Mouse (Mus musculus): ENCODE results near the gene Pknox2.

The Pknox2 gene

GRCm38 (mm10) chr9:37147359-37147685 is at the start of gene Pknox2:
Gene Pknox2 (minus strand): TSS chr9:37147407.
- no peak for DNase-seq (ENCODE audit: extremely low spot score, low spot score)

GRCm38 (mm10) chr9:37188024-37188423 is 40.8 kb upstream of the Pknox2 start:
- no peak for DNase-seq (ENCODE audit: extremely low spot score, low spot score)

DNA sequence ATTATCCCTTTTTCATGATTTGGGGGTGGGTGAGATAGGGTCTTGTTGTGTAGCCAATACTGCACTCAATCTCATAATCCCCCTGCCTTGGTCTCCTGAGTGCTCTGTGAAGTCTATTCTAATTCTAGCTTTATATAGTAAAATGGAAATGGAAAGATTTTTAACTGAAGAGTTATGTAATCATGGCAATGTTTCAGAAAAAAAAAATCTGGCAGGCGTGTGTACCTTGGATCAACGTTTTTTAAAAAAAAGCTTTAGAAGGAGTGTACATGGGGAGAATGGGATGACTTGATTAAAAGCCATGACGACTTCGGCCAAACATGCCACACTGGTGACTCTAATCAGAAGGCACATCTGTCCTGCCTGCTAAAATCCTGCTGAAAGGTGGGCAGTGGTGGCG is 40.2 kb upstream of the Pknox2 start:
- DNase-seq (ENCODE audit: extremely low spot score, low spot score): no peak

GRCm38 (mm10) chr9:37183176-37183575 is 36.0 kb upstream of the Pknox2 start:
- no peak for DNase-seq (ENCODE audit: extremely low spot score, low spot score)

- no peak for DNase-seq (ENCODE audit: extremely low spot score, low spot score)
Observed at GRCm38 (mm10) chr9:37181596-37181995, 34.4 kb upstream of the Pknox2 start.

- no peak for DNase-seq (ENCODE audit: extremely low spot score, low spot score)
Observed at GRCm38 (mm10) chr9:37179596-37179995, 32.4 kb upstream of the Pknox2 start.

- DNase-seq (ENCODE audit: extremely low spot score, low spot score): no peak
Observed at GRCm38 (mm10) chr9:37178911-37179310, 31.7 kb upstream of the Pknox2 start.

DNA sequence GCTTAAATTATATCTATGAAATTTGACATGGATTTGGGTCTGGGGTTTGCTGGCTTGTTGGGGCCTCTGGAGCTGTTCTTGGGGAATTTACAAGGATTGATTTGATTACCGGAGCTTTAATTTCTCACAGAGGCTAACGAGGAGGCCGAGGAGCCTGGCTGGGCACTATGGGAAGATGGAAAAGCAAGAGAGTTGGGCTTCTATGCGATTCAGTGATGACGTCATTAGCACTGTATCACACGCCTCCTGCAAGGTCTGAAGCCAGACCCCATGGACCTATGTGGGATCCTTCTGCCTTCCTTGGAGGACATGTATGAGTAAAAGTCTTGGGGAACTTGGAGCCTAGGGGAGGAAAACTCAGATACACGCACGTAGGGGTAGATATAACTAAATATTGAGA is 30.3 kb upstream of the Pknox2 start:
- DNase-seq (ENCODE audit: extremely low spot score, low spot score): no peak

DNA sequence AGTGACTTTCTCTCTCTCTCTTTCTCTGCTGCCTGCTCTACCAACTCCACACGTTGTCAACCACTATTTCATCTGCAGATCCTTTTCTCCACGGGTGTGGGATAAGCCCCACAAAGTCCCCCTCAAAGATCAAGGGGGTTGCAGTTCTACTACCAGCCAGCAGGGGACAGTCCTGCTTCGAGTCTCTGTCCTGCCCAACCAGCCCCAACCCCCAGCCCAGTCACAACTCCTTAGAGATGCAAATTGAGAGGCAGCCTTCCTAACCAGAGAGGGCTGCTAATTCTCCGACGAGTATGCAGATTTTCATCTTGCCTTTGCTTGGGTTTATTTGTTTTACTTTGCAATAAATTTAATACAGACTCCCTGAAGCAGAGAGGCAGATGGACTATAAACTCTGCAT is 29.9 kb upstream of the Pknox2 start:
- peak; percentile 63 for DNase-seq (ENCODE audit: extremely low spot score, low spot score)

DNA sequence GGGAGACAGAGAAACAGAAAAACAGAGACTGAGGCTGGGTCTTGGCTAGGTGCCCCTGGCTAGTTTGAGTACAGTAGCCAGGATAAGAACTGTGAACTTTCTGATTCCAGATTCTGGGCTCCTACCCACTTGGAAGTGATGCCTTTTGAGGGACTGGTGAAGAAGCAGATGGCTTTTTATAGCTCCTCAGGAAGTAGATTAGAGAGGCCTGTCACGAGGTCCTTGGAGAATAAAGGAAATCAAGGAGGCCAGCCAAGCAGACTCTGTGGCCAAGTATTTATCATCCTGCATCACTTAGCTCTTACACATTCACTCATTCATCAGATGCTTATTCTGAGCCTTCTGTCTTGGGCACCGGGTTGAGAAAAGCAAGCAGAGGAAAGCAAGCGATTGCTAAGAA is 28.8 kb upstream of the Pknox2 start:
- DNase-seq (ENCODE audit: extremely low spot score, low spot score): no peak

DNA sequence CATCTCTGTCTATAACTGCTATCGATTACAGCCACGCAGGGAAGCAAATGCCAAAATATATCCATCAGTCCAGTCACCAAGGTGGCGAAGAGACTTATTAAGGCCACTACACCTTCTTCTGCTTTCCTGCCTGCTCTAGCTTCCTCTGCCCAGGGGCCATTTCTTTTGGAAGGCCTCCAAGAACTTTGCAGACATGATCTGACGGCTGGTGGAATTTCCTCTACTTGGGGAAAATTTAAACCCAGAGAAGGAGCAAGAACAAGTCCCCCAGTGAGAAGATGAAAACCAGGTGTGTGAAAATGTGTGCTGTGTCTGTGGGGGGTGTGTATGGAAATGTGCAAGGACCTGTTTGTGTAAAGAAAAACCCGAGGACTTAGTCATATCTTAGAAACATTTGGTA is 26.2 kb upstream of the Pknox2 start:
- no peak for DNase-seq (ENCODE audit: extremely low spot score, low spot score)

DNA sequence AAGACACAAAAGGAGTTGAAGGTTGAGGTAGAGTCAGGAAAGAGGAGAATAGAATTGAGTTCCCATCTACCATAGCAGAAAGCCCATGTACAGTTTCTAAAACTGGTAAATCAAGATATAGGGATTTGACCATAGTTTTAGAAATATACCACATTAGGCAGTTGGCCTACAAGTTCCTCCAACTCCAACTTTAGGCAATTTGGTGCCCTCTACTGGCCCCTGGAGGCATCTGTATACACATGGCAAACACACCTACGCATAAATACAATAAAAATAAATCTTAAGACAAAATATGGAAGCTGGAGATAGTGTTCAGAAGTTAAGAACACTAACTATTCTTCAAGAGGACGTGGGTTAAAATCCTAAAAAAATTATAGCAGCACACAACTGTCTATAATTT is 19.7 kb upstream of the Pknox2 start:
- no peak for DNase-seq (ENCODE audit: extremely low spot score, low spot score)

- DNase-seq (ENCODE audit: extremely low spot score, low spot score): no peak
Observed at GRCm38 (mm10) chr9:37160686-37161085, 13.5 kb upstream of the Pknox2 start.

GRCm38 (mm10) chr9:37147886-37148285 is 679 bp upstream of the Pknox2 start:
- no peak for DNase-seq (ENCODE audit: extremely low spot score, low spot score)

GRCm38 (mm10) chr9:37146603-37147358 is 426 bp downstream of the Pknox2 start:
- peak; percentile 89 for DNase-seq (ENCODE audit: extremely low spot score, low spot score)

GRCm38 (mm10) chr9:37146353-37146602 is 929 bp downstream of the Pknox2 start:
- no peak for DNase-seq (ENCODE audit: extremely low spot score, low spot score)

GRCm38 (mm10) chr9:37145616-37146352 is 1.4 kb downstream of the Pknox2 start:
- peak; percentile 76 for DNase-seq (ENCODE audit: extremely low spot score, low spot score)

- DNase-seq (ENCODE audit: extremely low spot score, low spot score): peak; percentile 68
Observed at GRCm38 (mm10) chr9:37145151-37145615, 2.0 kb downstream of the Pknox2 start.

- DNase-seq (ENCODE audit: extremely low spot score, low spot score): peak; percentile 54
Observed at GRCm38 (mm10) chr9:37144696-37145095, 2.5 kb downstream of the Pknox2 start.

GRCm38 (mm10) chr9:37144251-37144650 is 3.0 kb downstream of the Pknox2 start:
- peak; percentile 87 for DNase-seq (ENCODE audit: extremely low spot score, low spot score)

DNA sequence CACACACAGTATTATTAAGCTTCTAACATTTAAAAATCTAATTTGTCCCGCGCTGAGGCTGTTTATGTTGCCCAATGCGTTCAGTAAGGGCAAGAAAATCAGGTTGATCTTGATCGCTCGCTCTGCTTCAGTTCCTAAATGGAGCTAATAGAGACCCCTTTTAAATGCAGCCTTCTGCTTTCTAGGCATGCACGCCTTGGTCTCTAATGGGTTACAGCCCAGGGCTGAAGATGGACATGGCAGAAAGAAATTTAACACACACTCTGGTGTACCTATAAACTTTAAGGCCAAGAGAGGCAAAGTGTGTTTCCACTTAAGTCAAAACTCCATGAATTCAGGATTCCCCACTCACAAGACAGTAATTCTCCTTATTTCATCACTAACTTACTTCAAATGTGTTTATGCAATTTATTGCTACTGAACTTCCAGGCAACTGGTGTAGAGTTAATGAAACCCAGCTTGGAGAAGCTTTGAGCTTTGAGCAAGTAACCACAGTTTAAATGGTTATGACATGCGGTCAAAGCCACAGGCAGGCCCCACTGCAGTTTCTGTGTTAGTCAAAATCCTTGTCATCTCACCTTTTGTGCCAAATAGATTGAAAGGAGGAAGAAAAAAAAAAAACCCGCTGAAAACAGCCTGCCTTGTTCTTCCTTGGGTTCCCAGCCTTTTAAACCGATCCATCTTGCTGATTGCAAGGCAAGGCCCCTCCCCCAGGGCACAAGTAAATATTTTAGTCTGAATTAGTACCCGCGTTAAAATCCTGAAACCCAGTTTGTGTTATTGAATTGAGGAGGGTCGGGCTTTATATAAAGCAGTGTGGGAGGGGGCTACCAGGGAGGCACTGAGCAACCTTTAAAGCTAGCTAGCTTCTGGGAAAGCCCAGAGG is 3.9 kb downstream of the Pknox2 start:
- peak; percentile 60 for DNase-seq (ENCODE audit: extremely low spot score, low spot score)

GRCm38 (mm10) chr9:37142107-37142506 is 5.1 kb downstream of the Pknox2 start:
- peak; percentile 36 for DNase-seq (ENCODE audit: extremely low spot score, low spot score)

All from neural tube, embryonic 10.5 days (tissue).